Mouse (Mus musculus) embryonic facial prominence, embryonic 15.5 days (tissue): Measurements from ENCODE around the gene Krtap31-2. TPM values are rescaled to one million over a fixed set of nuclear protein-coding genes. Genes with fewer than 3 reads are reported as not detected.
A peak's percentile ranks its signal among the peaks of the same experiment; 100 is the strongest.

ENCODE experiments used
- ATAC-seq: fragments of 200-750 bp; cut with Nextera tagmentation; 2 replicates; pipeline ENCODE4 v1.8.0; 2017; ENCODE audit warnings: low read depth, moderate TSS enrichment; ENCODE audit not compliant: insufficient number of reproducible peaks, low FRiP score, low TSS enrichment
- H3K27ac ChIP-seq: fragments of 300-500 bp; sonication (generic); replicated peaks from 2 replicates; pipeline ENCODE4 v1.5.1; 2015; ENCODE audit warnings: mild to moderate bottlenecking, inconsistent platforms
- H3K27me3 ChIP-seq: fragments of 300-500 bp; sonication (generic); 2 replicates; pipeline ENCODE4 v1.6.1; 2015; ENCODE audit warnings: inconsistent platforms
- H3K36me3 ChIP-seq: fragments of 300-500 bp; sonication (generic); 2 replicates; pipeline ENCODE4 v1.6.1; 2015; ENCODE audit warnings: mild to moderate bottlenecking, inconsistent platforms
- H3K4me1 ChIP-seq: fragments of 300-500 bp; sonication (generic); 2 replicates; pipeline ENCODE4 v1.6.1; 2015; ENCODE audit warnings: inconsistent platforms
- H3K4me2 ChIP-seq: fragments of 300-500 bp; sonication (generic); replicated peaks from 2 replicates; pipeline ENCODE4 v1.6.1; 2015; ENCODE audit warnings: mild to moderate bottlenecking, inconsistent platforms
- H3K4me3 ChIP-seq: fragments of 300-500 bp; sonication (generic); replicated peaks from 2 replicates; pipeline ENCODE4 v1.5.1; 2015; ENCODE audit warnings: mild to moderate bottlenecking, inconsistent platforms
- H3K9ac ChIP-seq: fragments of 300-500 bp; sonication (generic); 2 replicates; pipeline ENCODE4 v1.6.1; 2015; ENCODE audit warnings: inconsistent platforms
- H3K9me3 ChIP-seq: fragments of 300-500 bp; sonication (generic); replicated peaks from 2 replicates; pipeline ENCODE4 v1.6.1; 2016; ENCODE audit warnings: inconsistent platforms
- WGBS: fragments of 180-500 bp; shearing (Covaris S2); methylation state at CpG from one replicate; pipeline ENCODE4 v1.1.7; 2015; 5-methylcytosine and 5-hydroxymethylcytosine counted together
- polyA plus RNA-seq: library from polyadenylated mRNA; unstranded; fragments of >200 nt; fragmentation: Nextera tagmentation; extraction: Ambion mirVana; gene quantifications from 2 replicates; pipeline ENCODE4 v1.2.1, GENCODE M21; 2015

Krtap31-2 gene
- polyA plus RNA-seq, 1 experiment from 2014 or later, result not detected

DNA sequence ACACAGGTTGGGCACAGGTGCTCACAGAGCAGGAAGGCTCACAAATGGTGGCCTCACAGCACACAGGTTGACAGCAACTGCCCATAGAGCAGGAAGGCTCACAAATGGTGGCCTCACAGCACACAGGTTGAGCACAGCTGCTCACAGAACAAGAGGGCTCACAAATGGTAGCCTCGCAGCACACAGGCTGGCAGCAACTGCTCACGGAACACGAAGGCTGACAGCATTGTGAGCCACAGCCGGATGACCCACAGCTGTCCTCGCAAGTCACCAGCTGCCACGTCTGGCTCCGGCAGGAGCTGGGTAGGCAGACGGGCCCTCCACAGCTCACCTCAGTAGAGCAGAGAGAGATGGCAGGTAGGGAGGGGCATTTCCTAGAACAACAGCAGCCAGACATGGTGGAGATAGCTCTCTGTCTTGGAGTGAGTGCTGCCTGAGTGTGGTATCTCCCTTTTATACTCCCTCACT, 50.1 kb downstream of the Krtap31-2 start, which contains the start of gene Krtap16-1:
Krtap16-1 (minus strand) TSS at position 418 of the 468 bp plus-strand sequence.
- Histone ChIP-seq H3K9ac (no peak within 1 kb of the TSS), H3K4me1 (no peaks in the 10 kb centered on the region), H3K27me3 (no peaks in the 10 kb centered on the region; the same call in 1 of the 2 replicates), H3K4me2 (no peak within 1 kb of the TSS), H3K36me3 (no peaks in the 10 kb centered on the region), H3K4me3 (no peak within 1 kb of the TSS), H3K27ac (no peak within 1 kb of the TSS), H3K9me3 (no peaks in the 10 kb centered on the region)
- WGBS, result 79% methylated on average over 8 of the region's 8 CpGs
- peak; percentile 29; the same call in 1 of the 2 replicates for ATAC-seq

Other genes with a start within 250 kb of the Krtap31-2 start
- gene Gm14190, start 245.6 kb upstream of the Krtap31-2 start, polyA plus RNA-seq, result not detected in 2 replicates
- not detected in 2 replicates for gene Gm14180, start 202.0 kb upstream of the Krtap31-2 start, polyA plus RNA-seq
- gene Gm11595, start 163.4 kb upstream of the Krtap31-2 start, polyA plus RNA-seq, result 1.0 and 1.9 TPM in 2 replicates
- 0.98 and 0.99 TPM in 2 replicates for gene Krtap4-8, start 155.6 kb upstream of the Krtap31-2 start, polyA plus RNA-seq
- 1.00 and 1.1 TPM in 2 replicates for gene Krtap4-9, start 151.1 kb upstream of the Krtap31-2 start, polyA plus RNA-seq
- 0.15 and 0.51 TPM in 2 replicates for gene Gm11596, start 142.8 kb upstream of the Krtap31-2 start, polyA plus RNA-seq
- not detected in 2 replicates for gene Gm11569, start 137.4 kb upstream of the Krtap31-2 start, polyA plus RNA-seq
- 0.33 TPM in 1 of 2 replicates, not detected in the other for gene Gm11554, start 131.8 kb upstream of the Krtap31-2 start, polyA plus RNA-seq
- gene Krtap4-13, start 126.4 kb upstream of the Krtap31-2 start, polyA plus RNA-seq, result 0.45 and 0.50 TPM in 2 replicates
- gene Gm11564, start 120.6 kb upstream of the Krtap31-2 start, polyA plus RNA-seq, result 0.53 and 0.61 TPM in 2 replicates
- gene 2300003K06Rik, start 98.2 kb upstream of the Krtap31-2 start, polyA plus RNA-seq, result not detected in 2 replicates
- gene Krtap4-16, start 84.7 kb upstream of the Krtap31-2 start, polyA plus RNA-seq, result 2.0 and 3.9 TPM in 2 replicates
- 1.4 TPM in 2 replicates for gene Gm11568, start 78.4 kb upstream of the Krtap31-2 start, polyA plus RNA-seq
- gene Gm11559, start 71.8 kb upstream of the Krtap31-2 start, polyA plus RNA-seq, result 2.4 and 2.5 TPM in 2 replicates
- gene Krtap9-1, start 62.9 kb upstream of the Krtap31-2 start, polyA plus RNA-seq, result 1.7 and 2.2 TPM in 2 replicates
- gene Gm11567, start 57.1 kb upstream of the Krtap31-2 start, polyA plus RNA-seq, result 1.5 and 1.7 TPM in 2 replicates
- not detected in 2 replicates for gene Krtap31-1, start 28.4 kb upstream of the Krtap31-2 start, polyA plus RNA-seq
- gene Gm11565, start 21.5 kb upstream of the Krtap31-2 start, polyA plus RNA-seq, result not detected in 2 replicates
- gene Krtap9-5, start 12.2 kb downstream of the Krtap31-2 start, polyA plus RNA-seq, result not detected in 2 replicates
- gene Krtap29-1, start 42.8 kb downstream of the Krtap31-2 start, polyA plus RNA-seq, result 0.38 TPM in 1 of 2 replicates, not detected in the other
- gene Krtap16-1, start 50.3 kb downstream of the Krtap31-2 start, polyA plus RNA-seq, result 3.8 and 5.7 TPM in 2 replicates
- 4.9 and 9.8 TPM in 2 replicates for gene Krtap17-1, start 57.7 kb downstream of the Krtap31-2 start, polyA plus RNA-seq
- 6.0 and 11.3 TPM in 2 replicates for gene Krt33a, start 79.9 kb downstream of the Krtap31-2 start, polyA plus RNA-seq
- gene Krt33b, start 93.6 kb downstream of the Krtap31-2 start, polyA plus RNA-seq, result 7.3 and 17.9 TPM in 2 replicates
- gene Krt34, start 105.3 kb downstream of the Krtap31-2 start, polyA plus RNA-seq, result 3.6 and 7.8 TPM in 2 replicates
- 5.9 and 13.8 TPM in 2 replicates for gene Krt31, start 114.3 kb downstream of the Krtap31-2 start, polyA plus RNA-seq
- 6.4 and 7.2 TPM in 2 replicates for gene Krt32, start 151.9 kb downstream of the Krtap31-2 start, polyA plus RNA-seq
- gene Krt35, start 159.9 kb downstream of the Krtap31-2 start, polyA plus RNA-seq, result 23.0 and 37.6 TPM in 2 replicates
- gene Krt36, start 169.3 kb downstream of the Krtap31-2 start, polyA plus RNA-seq, result 0.76 and 1.9 TPM in 2 replicates
- gene Krt13, start 185.3 kb downstream of the Krtap31-2 start, polyA plus RNA-seq, result 155 and 225 TPM in 2 replicates
- gene Krt15, start 199.6 kb downstream of the Krtap31-2 start, polyA plus RNA-seq, result 1,131 and 1,207 TPM in 2 replicates
- 227 and 305 TPM in 2 replicates for gene Krt19, start 212.4 kb downstream of the Krtap31-2 start, polyA plus RNA-seq